Mouse (Mus musculus) hindbrain, embryonic 12.5 days (tissue): ENCODE results near the gene Fbll1. TPM values are rescaled to one million over a fixed set of nuclear protein-coding genes. Genes with fewer than 3 reads are reported as not detected.
"Not testable (repeated sequence)": the region's sequence is repeated elsewhere in the genome, so short reads cannot be mapped to it uniquely, and the experiment has no call there.

Experiments used
- ATAC-seq: fragments of 200-750 bp; cut with Nextera tagmentation; 2 replicates; pipeline ENCODE4 v1.8.0; 2017; ENCODE audit warnings: moderate TSS enrichment; ENCODE audit not compliant: low FRiP score
- H3K27ac ChIP-seq: fragments of 300-500 bp; sonication (generic); 2 replicates; pipeline ENCODE4 v1.5.1; 2016; ENCODE audit warnings: mild to moderate bottlenecking
- H3K27me3 ChIP-seq: fragments of 300-500 bp; sonication (generic); 2 replicates; pipeline ENCODE4 v1.6.1; 2016; ENCODE audit warnings: mild to moderate bottlenecking
- H3K36me3 ChIP-seq: fragments of 300-500 bp; sonication (generic); 2 replicates; pipeline ENCODE4 v1.6.1; 2016; ENCODE audit warnings: mild to moderate bottlenecking
- H3K4me1 ChIP-seq: fragments of 300-500 bp; sonication (generic); 2 replicates; pipeline ENCODE4 v1.6.1; 2016
- H3K4me2 ChIP-seq: fragments of 300-500 bp; sonication (generic); replicated peaks from 2 replicates; pipeline ENCODE4 v1.6.1; 2016; ENCODE audit warnings: mild to moderate bottlenecking
- H3K4me3 ChIP-seq: fragments of 300-500 bp; sonication (generic); 2 replicates; pipeline ENCODE4 v1.5.1; 2016; ENCODE audit warnings: mild to moderate bottlenecking
- H3K9ac ChIP-seq: fragments of 300-500 bp; sonication (generic); 2 replicates; pipeline ENCODE4 v1.6.1; 2016; ENCODE audit warnings: mild to moderate bottlenecking, moderate library complexity
- H3K9me3 ChIP-seq: fragments of 300-500 bp; sonication (generic); replicated peaks from 2 replicates; pipeline ENCODE4 v1.6.1; 2016; ENCODE audit warnings: mild to moderate bottlenecking
- WGBS: fragments of 180-500 bp; shearing (Covaris S2); methylation state at CpG from one replicate; pipeline ENCODE4 v1.1.7; 2016; 5-methylcytosine and 5-hydroxymethylcytosine counted together
- polyA plus RNA-seq: library from polyadenylated mRNA; unstranded; fragments of >200 nt; fragmentation: Nextera tagmentation; extraction: Ambion mirVana; gene quantifications from 2 replicates; pipeline ENCODE4 v1.2.1, GENCODE M21; 2016

Fbll1 gene
- polyA plus RNA-seq, 1 experiment from 2014 or later: 15.3 TPM

- no peak for ATAC-seq
- Histone ChIP-seq H3K4me3 (no peak overlapping the region), H3K9ac (no peak overlapping the region), H3K36me3 (peaks cover 82% of the 10 kb centered on the region), H3K4me1 (no peaks in the 10 kb centered on the region; the same call in 1 of the 2 replicates), H3K4me2 (no peak overlapping the region), H3K9me3 (no peaks in the 10 kb centered on the region), H3K27ac (no peak overlapping the region), H3K27me3 (no peaks in the 10 kb centered on the region)
- 95% methylated on average over 6 of the region's 6 CpGs for WGBS
Measured at GRCm38 (mm10) chr11:35827714-35828113, 29.0 kb upstream of the Fbll1 start.

GRCm38 (mm10) chr11:35816316-35816715, 17.6 kb upstream of the Fbll1 start:
- Histone ChIP-seq H3K4me1 (no peaks in the 10 kb centered on the region), H3K27ac (no peak overlapping the region), H3K36me3 (peaks cover 93% of the 10 kb centered on the region)

DNA sequence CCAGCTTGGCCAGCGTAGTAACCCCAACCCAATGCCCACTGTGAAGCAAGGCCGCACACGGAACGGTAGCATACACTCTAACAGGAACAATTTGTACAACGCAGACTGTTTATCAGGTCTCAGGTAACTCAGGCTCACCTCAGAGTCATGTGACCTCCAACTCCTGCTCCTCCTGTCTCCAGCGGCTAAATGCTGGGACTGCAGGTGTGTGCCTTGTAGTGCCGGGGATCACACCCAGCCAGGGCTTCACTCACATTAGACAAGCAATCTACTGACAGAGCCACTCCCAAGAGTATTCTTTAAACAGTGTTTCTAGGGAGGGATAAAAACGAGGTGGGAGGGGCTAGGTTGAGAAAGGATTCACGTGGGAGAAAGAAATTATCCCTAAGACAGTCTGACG, 12.8 kb upstream of the Fbll1 start:
- H3K4me1 ChIP-seq: no peaks in the 10 kb centered on the region
- no peak overlapping the region for H3K4me3 ChIP-seq
- no peak overlapping the region for H3K9ac ChIP-seq
- ATAC-seq: no peak
- no peaks in the 10 kb centered on the region for H3K9me3 ChIP-seq
- peaks cover 96% of the 10 kb centered on the region for H3K36me3 ChIP-seq
- no peaks in the 10 kb centered on the region for H3K27me3 ChIP-seq
- H3K4me2 ChIP-seq: no peak overlapping the region
- 86% methylated on average over 10 of the region's 10 CpGs for WGBS
- H3K27ac ChIP-seq: no peak overlapping the region

More at GRCm38 (mm10) chr11:35816316-35816715, 17.6 kb upstream of the Fbll1 start:
- H3K4me3 ChIP-seq: no peak overlapping the region
- H3K9ac ChIP-seq: no peak overlapping the region
- no peaks in the 10 kb centered on the region for H3K27me3 ChIP-seq
- WGBS: 91% methylated on average over 12 of the region's 12 CpGs
- no peak for ATAC-seq
- no peak overlapping the region for H3K4me2 ChIP-seq
- H3K9me3 ChIP-seq: no peaks in the 10 kb centered on the region

GRCm38 (mm10) chr11:35801332-35801731, 2.6 kb upstream of the Fbll1 start:
- WGBS: 77% methylated on average over 5 of the region's 5 CpGs
- Histone ChIP-seq H3K27ac (no peak overlapping the region), H3K36me3 (peaks cover 4% of the 10 kb centered on the region; the same call in 1 of the 2 replicates), H3K27me3 (peaks cover 34% of the 10 kb centered on the region), H3K4me3 (no peak overlapping the region), H3K9me3 (no peaks in the 10 kb centered on the region), H3K4me2 (no peak overlapping the region), H3K4me1 (peaks cover 12% of the 10 kb centered on the region), H3K9ac (no peak overlapping the region)
- ATAC-seq: no peak

GRCm38 (mm10) chr11:35798495-35798820, 226 bp downstream of the Fbll1 start:
- peaks cover 55% of the 10 kb centered on the region for H3K27me3 ChIP-seq
- peak overlapping the region; percentile 69 for H3K4me3 ChIP-seq
- H3K4me2 ChIP-seq: peak overlapping the region; percentile 87
- no peaks in the 10 kb centered on the region for H3K36me3 ChIP-seq
- peak overlapping the region; percentile 75 for H3K9ac ChIP-seq
- 4% methylated on average over 23 of the region's 23 CpGs for WGBS
- peak overlapping the region; percentile 87 for H3K27ac ChIP-seq
- peaks cover 12% of the 10 kb centered on the region for H3K4me1 ChIP-seq
- peak; percentile 94 for ATAC-seq
- H3K9me3 ChIP-seq: no peaks in the 10 kb centered on the region

- H3K4me2 ChIP-seq: peak overlapping the region; percentile 87
- peak overlapping the region; percentile 87 for H3K27ac ChIP-seq
- H3K9me3 ChIP-seq: no peaks in the 10 kb centered on the region
- peak overlapping the region; percentile 75 for H3K9ac ChIP-seq
- no peaks in the 10 kb centered on the region for H3K36me3 ChIP-seq
- H3K4me1 ChIP-seq: peaks cover 12% of the 10 kb centered on the region
- 3% methylated on average over 86 of the region's 86 CpGs for WGBS
- peak; percentile 71 for ATAC-seq
- peak overlapping the region; percentile 69 for H3K4me3 ChIP-seq
- H3K27me3 ChIP-seq: peaks cover 55% of the 10 kb centered on the region
Measured at GRCm38 (mm10) chr11:35797751-35798494, 761 bp downstream of the Fbll1 start.

DNA sequence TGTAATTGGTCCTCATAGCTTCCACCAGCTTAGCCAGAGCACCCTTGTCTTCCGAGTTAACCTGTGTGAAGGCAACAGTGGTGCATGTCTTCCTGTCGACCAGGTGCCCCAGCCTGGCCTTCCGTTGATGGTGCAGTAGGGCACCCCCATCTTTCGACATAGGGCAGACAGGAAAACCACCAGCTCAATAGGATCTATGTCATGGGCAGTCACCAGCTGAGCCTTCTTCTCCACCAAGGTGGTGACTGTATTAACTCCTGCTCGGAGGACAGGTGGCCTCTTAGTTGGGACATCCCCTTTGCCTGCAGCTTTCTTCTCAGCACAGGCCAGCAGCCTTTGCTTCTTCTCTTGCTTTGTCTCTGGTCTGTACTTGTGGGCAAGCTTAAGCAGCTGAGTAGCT, 5.9 kb downstream of the Fbll1 start:
- H3K9ac ChIP-seq, H3K4me3 ChIP-seq, H3K9me3 ChIP-seq, H3K4me1 ChIP-seq, ATAC-seq, H3K4me2 ChIP-seq, H3K36me3 ChIP-seq, H3K27ac ChIP-seq: not testable (repeated sequence)
- peaks cover 35% of the 10 kb centered on the region for H3K27me3 ChIP-seq
- 84% methylated on average over 5 of the region's 5 CpGs for WGBS

GRCm38 (mm10) chr11:35788443-35788842, 10.2 kb downstream of the Fbll1 start:
- peaks cover 37% of the 10 kb centered on the region for H3K36me3 ChIP-seq
- no peak overlapping the region for H3K4me2 ChIP-seq
- no peak overlapping the region for H3K4me3 ChIP-seq
- no peaks in the 10 kb centered on the region for H3K27me3 ChIP-seq
- no peak for ATAC-seq
- H3K9me3 ChIP-seq: no peaks in the 10 kb centered on the region
- WGBS: 56% methylated on average over 2 of the region's 2 CpGs
- H3K27ac ChIP-seq: no peak overlapping the region
- H3K4me1 ChIP-seq: no peaks in the 10 kb centered on the region
- H3K9ac ChIP-seq: no peak overlapping the region

DNA sequence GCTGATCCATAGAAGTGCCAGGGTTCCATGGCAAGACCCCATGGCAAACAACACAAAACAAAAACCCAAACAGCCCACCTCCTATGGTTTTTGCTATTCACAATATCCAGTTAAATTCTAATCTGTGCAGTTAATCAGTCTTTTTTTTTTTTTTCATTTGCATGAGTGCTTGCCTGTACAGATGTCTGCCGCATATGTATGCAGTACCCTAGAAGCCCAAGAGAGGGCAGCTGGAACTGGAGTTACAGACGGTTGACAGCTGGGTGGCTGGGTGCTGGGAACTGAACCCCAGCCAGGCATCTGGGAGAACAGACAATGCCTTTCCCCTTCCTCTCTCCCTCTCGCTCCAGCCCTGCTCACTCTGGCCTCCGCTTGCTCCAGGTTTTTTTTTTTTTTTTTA, 14.1 kb downstream of the Fbll1 start:
- H3K4me3 ChIP-seq: no peak overlapping the region
- H3K27me3 ChIP-seq: no peaks in the 10 kb centered on the region
- no peaks in the 10 kb centered on the region for H3K9me3 ChIP-seq
- H3K27ac ChIP-seq: no peak overlapping the region
- H3K4me2 ChIP-seq: no peak overlapping the region
- ATAC-seq: no peak
- no peak overlapping the region for H3K9ac ChIP-seq
- peaks cover 58% of the 10 kb centered on the region for H3K36me3 ChIP-seq
- no peaks in the 10 kb centered on the region for H3K4me1 ChIP-seq
- WGBS: 92% methylated on average over 4 of the region's 4 CpGs

DNA sequence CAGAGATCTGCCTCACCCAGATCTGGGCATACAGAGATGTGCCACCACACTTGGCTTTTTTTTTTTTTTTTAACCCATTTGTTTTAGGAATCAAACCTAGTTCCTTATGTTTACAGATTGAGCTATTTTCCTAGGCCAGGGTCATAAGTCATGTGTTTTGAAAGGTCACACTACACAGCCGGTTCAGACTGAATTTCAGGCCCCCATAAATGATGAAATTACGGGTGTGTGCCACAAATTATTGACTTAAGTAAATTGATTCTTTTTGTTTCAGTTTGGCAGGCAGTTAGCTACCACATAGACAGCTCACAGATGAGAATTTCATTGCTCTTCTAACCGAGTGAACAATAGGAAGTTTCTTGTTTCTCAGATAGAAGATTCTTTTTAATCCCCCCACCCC, 14.7 kb downstream of the Fbll1 start:
- H3K4me3 ChIP-seq: no peak overlapping the region
- no peak overlapping the region for H3K9ac ChIP-seq
- peaks cover 63% of the 10 kb centered on the region for H3K36me3 ChIP-seq
- H3K27ac ChIP-seq: no peak overlapping the region
- H3K4me2 ChIP-seq: no peak overlapping the region
- H3K27me3 ChIP-seq: no peaks in the 10 kb centered on the region
- 91% methylated on average over 3 of the region's 3 CpGs for WGBS
- no peaks in the 10 kb centered on the region for H3K4me1 ChIP-seq
- H3K9me3 ChIP-seq: no peaks in the 10 kb centered on the region
- no peak for ATAC-seq

- Histone ChIP-seq H3K9ac (no peak overlapping the region), H3K4me3 (no peak overlapping the region), H3K9me3 (no peaks in the 10 kb centered on the region), H3K27ac (no peak overlapping the region), H3K36me3 (peaks cover 73% of the 10 kb centered on the region), H3K4me2 (no peak overlapping the region), H3K27me3 (no peaks in the 10 kb centered on the region), H3K4me1 (no peaks in the 10 kb centered on the region)
- WGBS: 95% methylated on average over 5 of the region's 5 CpGs
- no peak for ATAC-seq
Measured at GRCm38 (mm10) chr11:35783038-35783437, 15.6 kb downstream of the Fbll1 start.

- Histone ChIP-seq H3K9me3 (no peaks in the 10 kb centered on the region), H3K36me3 (peaks cover 79% of the 10 kb centered on the region), H3K4me3 (no peak overlapping the region), H3K4me2 (no peak overlapping the region), H3K9ac (no peak overlapping the region), H3K4me1 (no peaks in the 10 kb centered on the region), H3K27me3 (no peaks in the 10 kb centered on the region), H3K27ac (no peak overlapping the region)
- 98% methylated on average over 3 of the region's 3 CpGs for WGBS
- ATAC-seq: no peak
Measured at GRCm38 (mm10) chr11:35782444-35782843, 16.2 kb downstream of the Fbll1 start.

- WGBS: 85% methylated on average over 3 of the region's 3 CpGs
- no peak overlapping the region for H3K9ac ChIP-seq
- no peak overlapping the region for H3K27ac ChIP-seq
- H3K9me3 ChIP-seq: no peaks in the 10 kb centered on the region
- no peak overlapping the region for H3K4me3 ChIP-seq
- peaks cover 78% of the 10 kb centered on the region for H3K36me3 ChIP-seq
- ATAC-seq: no peak
- no peaks in the 10 kb centered on the region for H3K27me3 ChIP-seq
- H3K4me1 ChIP-seq: no peaks in the 10 kb centered on the region
- H3K4me2 ChIP-seq: no peak overlapping the region
Measured at GRCm38 (mm10) chr11:35780336-35780735, 18.3 kb downstream of the Fbll1 start.
